Mouse (Mus musculus): ENCODE measurements at regions not wholly inside any gene's neighbourhood (a gene's known extent, or its start where the extent isn't known, plus 50 kb on each side); places are given as distances from the start of the nearest gene placed in this dataset.

- Histone ChIP-seq H3K36me3 (no peaks in the 10 kb centered on the region), H3K9ac (no peak overlapping the region), H3K4me3 (no peak overlapping the region), H3K27ac (no peak overlapping the region), H3K9me3 (no peaks in the 10 kb centered on the region), H3K4me1 (no peaks in the 10 kb centered on the region), H3K27me3 (no peaks in the 10 kb centered on the region), H3K4me2 (no peak overlapping the region)
- WGBS, result 74% methylated on average over 4 of the region's 4 CpGs
- ATAC-seq (ENCODE audit: insufficient number of reproducible peaks, insufficient read depth, low FRiP score, low TSS enrichment, low read depth), result no peak
These were observed 92.8 kb upstream of the Speer4f2 start for GRCm38 (mm10) chr5:17280203-17280602.

- H3K4me3 ChIP-seq, result no peak overlapping the region
- H3K36me3 ChIP-seq, result no peaks in the 10 kb centered on the region
- no peak for ATAC-seq (ENCODE audit: insufficient number of reproducible peaks, insufficient read depth, low FRiP score, low TSS enrichment, low read depth)
- 100% methylated on average over 2 of the region's 2 CpGs for WGBS
- no peaks in the 10 kb centered on the region for H3K27me3 ChIP-seq
- H3K4me1 ChIP-seq, result no peaks in the 10 kb centered on the region
- no peak overlapping the region for H3K4me2 ChIP-seq
- no peaks in the 10 kb centered on the region for H3K9me3 ChIP-seq
- H3K27ac ChIP-seq, result no peak overlapping the region
- H3K9ac ChIP-seq, result no peak overlapping the region
These were observed 92.0 kb upstream of the Speer4f2 start for GRCm38 (mm10) chr5:17280951-17281350.

GRCm38 (mm10) chr5:17289028-17289427, 84.0 kb upstream of the Speer4f2 start:
- WGBS, result 65% methylated on average over 1 of the region's 1 CpGs
- H3K4me2 ChIP-seq, result no peak overlapping the region

GRCm38 (mm10) chr5:17292559-17292958, 80.4 kb upstream of the Speer4f2 start:
- Histone ChIP-seq H3K9ac (no peak overlapping the region), H3K4me1 (no peaks in the 10 kb centered on the region), H3K27me3 (no peaks in the 10 kb centered on the region), H3K4me2 (no peak overlapping the region), H3K36me3 (no peaks in the 10 kb centered on the region), H3K9me3 (no peaks in the 10 kb centered on the region), H3K4me3 (no peak overlapping the region), H3K27ac (no peak overlapping the region)
- ATAC-seq (ENCODE audit: insufficient number of reproducible peaks, insufficient read depth, low FRiP score, low TSS enrichment, low read depth), result no peak
- 27% methylated on average over 2 of the region's 2 CpGs for WGBS

More at GRCm38 (mm10) chr5:17289028-17289427, 84.0 kb upstream of the Speer4f2 start:
- Histone ChIP-seq H3K9me3 (no peaks in the 10 kb centered on the region), H3K27ac (no peak overlapping the region), H3K9ac (no peak overlapping the region), H3K4me1 (no peaks in the 10 kb centered on the region), H3K36me3 (no peaks in the 10 kb centered on the region), H3K4me3 (no peak overlapping the region), H3K27me3 (no peaks in the 10 kb centered on the region)
- ATAC-seq (ENCODE audit: insufficient number of reproducible peaks, insufficient read depth, low FRiP score, low TSS enrichment, low read depth), result no peak

GRCm38 (mm10) chr5:17296571-17297035, 76.4 kb upstream of the Speer4f2 start:
- Histone ChIP-seq H3K36me3 (no peaks in the 10 kb centered on the region), H3K4me3 (no peak overlapping the region), H3K4me2 (no peak overlapping the region), H3K27me3 (no peaks in the 10 kb centered on the region), H3K9ac (no peak overlapping the region), H3K4me1 (no peaks in the 10 kb centered on the region), H3K9me3 (no peaks in the 10 kb centered on the region), H3K27ac (no peak overlapping the region)
- ATAC-seq (ENCODE audit: insufficient number of reproducible peaks, insufficient read depth, low FRiP score, low TSS enrichment, low read depth), result no peak
- WGBS, result 37% methylated on average over 4 of the region's 4 CpGs

- no peak overlapping the region for H3K4me3 ChIP-seq
- H3K4me2 ChIP-seq, result no peak overlapping the region
- H3K27ac ChIP-seq, result no peak overlapping the region
- no peaks in the 10 kb centered on the region for H3K4me1 ChIP-seq
- no peaks in the 10 kb centered on the region for H3K9me3 ChIP-seq
- no peaks in the 10 kb centered on the region for H3K36me3 ChIP-seq
- no peaks in the 10 kb centered on the region for H3K27me3 ChIP-seq
- ATAC-seq (ENCODE audit: insufficient number of reproducible peaks, insufficient read depth, low FRiP score, low TSS enrichment, low read depth), result no peak
- no peak overlapping the region for H3K9ac ChIP-seq
These were observed 73.1 kb upstream of the Speer4f2 start for GRCm38 (mm10) chr5:17299846-17300245.

GRCm38 (mm10) chr5:17321501-17321900, 51.5 kb upstream of the Speer4f2 start:
- Histone ChIP-seq H3K9me3 (no peaks in the 10 kb centered on the region), H3K36me3 (no peaks in the 10 kb centered on the region), H3K4me1 (no peaks in the 10 kb centered on the region), H3K27ac (no peak overlapping the region), H3K9ac (no peak overlapping the region), H3K4me3 (no peak overlapping the region), H3K4me2 (no peak overlapping the region), H3K27me3 (no peaks in the 10 kb centered on the region)
- no peak for ATAC-seq (ENCODE audit: insufficient number of reproducible peaks, insufficient read depth, low FRiP score, low TSS enrichment, low read depth)
